Mouse (Mus musculus) intestine, embryonic 15.5 days (tissue): ENCODE data around the gene Vac14. TPM values are rescaled to one million over a fixed set of nuclear protein-coding genes. Genes with fewer than 3 reads are reported as not detected.

Source experiments
- polyA plus RNA-seq: library from polyadenylated mRNA; unstranded; fragments of >200 nt; fragmentation: Nextera tagmentation; extraction: Ambion mirVana; gene quantifications from 2 replicates; pipeline ENCODE4 v1.2.1, GENCODE M21; 2015

The Vac14 gene
- polyA plus RNA-seq, 1 experiment from 2014 or later: 23.1 TPM

Other genes starting within 250 kb of the Vac14 start
- 8.0 and 9.6 TPM in 2 replicates for gene Mtss1l, start 102.9 kb downstream of the Vac14 start, polyA plus RNA-seq
- 1.1 and 2.6 TPM in 2 replicates for gene Il34, start 187.3 kb downstream of the Vac14 start, polyA plus RNA-seq
- 69.0 and 69.5 TPM in 2 replicates for gene Cog4, start 228.0 kb downstream of the Vac14 start, polyA plus RNA-seq
- gene Sf3b3, start 228.2 kb downstream of the Vac14 start, polyA plus RNA-seq: 123 and 126 TPM in 2 replicates